Mouse (Mus musculus): ENCODE data around the gene Uso1. TPM values are rescaled to one million over a fixed set of nuclear protein-coding genes. Genes with fewer than 3 reads are reported as not detected.

Gene Uso1
- polyA plus RNA-seq, 1 experiment from 2014 or later, result 46.5 TPM

Other genes starting within 250 kb of the Uso1 start
- gene Rchy1, start 174.9 kb upstream of the Uso1 start, polyA plus RNA-seq (2015; fragmentation: Nextera tagmentation; extraction: Ambion mirVana), result 78.5 and 81.7 TPM in 2 replicates
- gene Odaph, start 150.5 kb upstream of the Uso1 start, polyA plus RNA-seq (2015; fragmentation: Nextera tagmentation; extraction: Ambion mirVana), result not detected in 2 replicates
- gene Cdkl2, start 94.1 kb upstream of the Uso1 start, polyA plus RNA-seq (2015; fragmentation: Nextera tagmentation; extraction: Ambion mirVana), result 1.1 and 1.8 TPM in 2 replicates
- 174 and 191 TPM in 2 replicates for gene G3bp2, start 54.2 kb upstream of the Uso1 start, polyA plus RNA-seq (2015; fragmentation: Nextera tagmentation; extraction: Ambion mirVana)
- gene U90926, start 77.5 kb downstream of the Uso1 start, polyA plus RNA-seq (2015; fragmentation: Nextera tagmentation; extraction: Ambion mirVana), result not detected in 2 replicates
- gene Ppef2, start 118.3 kb downstream of the Uso1 start, polyA plus RNA-seq (2015; fragmentation: Nextera tagmentation; extraction: Ambion mirVana), result 0.08 and 0.35 TPM in 2 replicates
- gene Naaa, start 140.2 kb downstream of the Uso1 start, polyA plus RNA-seq (2015; fragmentation: Nextera tagmentation; extraction: Ambion mirVana), result 21.3 and 24.1 TPM in 2 replicates
- 45.7 and 47.9 TPM in 2 replicates for gene Sdad1, start 172.5 kb downstream of the Uso1 start, polyA plus RNA-seq (2015; fragmentation: Nextera tagmentation; extraction: Ambion mirVana)
- gene Cxcl9, start 190.1 kb downstream of the Uso1 start, polyA plus RNA-seq (2015; fragmentation: Nextera tagmentation; extraction: Ambion mirVana), result not detected in 2 replicates
- gene Art3, start 193.9 kb downstream of the Uso1 start, polyA plus RNA-seq (2015; fragmentation: Nextera tagmentation; extraction: Ambion mirVana), result 3.0 and 3.9 TPM in 2 replicates
- gene Cxcl10, start 211.0 kb downstream of the Uso1 start, polyA plus RNA-seq (2015; fragmentation: Nextera tagmentation; extraction: Ambion mirVana), result 0.72 and 1.4 TPM in 2 replicates

All from kidney, embryonic 15.5 days (tissue).